Mouse (Mus musculus): Measurements from ENCODE around the gene Gm10309.
A peak's percentile ranks its signal among the peaks of the same experiment; 100 is the strongest.
"Not testable (repeated sequence)": the region's sequence is repeated elsewhere in the genome, so short reads cannot be mapped to it uniquely, and the experiment has no call there.

The Gm10309 gene

GRCm38 (mm10) chr17:86508212-86508490, 3.1 kb upstream of the Gm10309 start:
- DNase-seq: no peak

GRCm38 (mm10) chr17:86507342-86508211, 2.5 kb upstream of the Gm10309 start:
- peak; percentile 78 for DNase-seq

DNA sequence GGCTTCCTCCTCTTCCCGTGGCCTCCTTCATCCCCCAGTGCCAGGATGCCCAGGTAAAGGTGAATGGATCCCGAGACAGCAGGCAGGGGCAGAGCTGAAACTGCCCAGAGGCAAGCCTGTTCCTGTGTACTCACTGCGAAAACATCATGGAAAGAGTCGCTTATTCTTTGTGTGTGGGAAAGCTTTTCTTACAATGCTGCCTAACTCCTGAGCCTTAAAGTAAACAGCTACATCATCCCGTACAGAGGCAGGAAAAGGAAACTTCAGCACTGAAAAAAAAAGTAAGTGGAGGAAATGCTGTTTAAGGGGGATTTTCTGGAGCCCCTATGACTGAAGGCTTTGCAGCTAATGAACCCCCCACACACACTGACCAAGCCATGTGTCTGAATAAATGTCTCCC, 1.8 kb upstream of the Gm10309 start:
- no peak for DNase-seq

- no peak for DNase-seq
Observed at GRCm38 (mm10) chr17:86503208-86503897, 1.7 kb downstream of the Gm10309 start.

DNA sequence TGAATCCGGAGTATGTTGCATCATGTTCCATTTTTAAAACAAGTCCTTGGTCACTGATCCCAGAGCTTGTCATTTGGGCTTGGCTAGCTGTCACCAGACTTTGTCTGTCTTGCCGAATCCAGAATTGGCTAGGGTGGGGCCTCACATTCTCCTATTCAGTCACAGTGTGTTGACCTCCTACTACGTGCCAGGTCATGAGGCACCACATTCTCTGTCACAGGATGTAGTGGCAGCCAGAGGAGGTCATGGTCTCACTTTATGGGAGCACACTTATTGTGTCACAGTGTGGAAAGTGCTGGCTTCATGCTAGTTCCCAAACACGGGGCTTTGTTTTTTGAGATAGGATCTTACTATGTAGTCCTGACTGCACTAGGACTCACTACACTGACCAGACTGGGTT, 3.6 kb downstream of the Gm10309 start:
- no peak for DNase-seq

- peak; percentile 82 for DNase-seq
Observed at GRCm38 (mm10) chr17:86499359-86500045, 5.5 kb downstream of the Gm10309 start.

- no peak for DNase-seq
Observed at GRCm38 (mm10) chr17:86497302-86497701, 7.7 kb downstream of the Gm10309 start.

DNA sequence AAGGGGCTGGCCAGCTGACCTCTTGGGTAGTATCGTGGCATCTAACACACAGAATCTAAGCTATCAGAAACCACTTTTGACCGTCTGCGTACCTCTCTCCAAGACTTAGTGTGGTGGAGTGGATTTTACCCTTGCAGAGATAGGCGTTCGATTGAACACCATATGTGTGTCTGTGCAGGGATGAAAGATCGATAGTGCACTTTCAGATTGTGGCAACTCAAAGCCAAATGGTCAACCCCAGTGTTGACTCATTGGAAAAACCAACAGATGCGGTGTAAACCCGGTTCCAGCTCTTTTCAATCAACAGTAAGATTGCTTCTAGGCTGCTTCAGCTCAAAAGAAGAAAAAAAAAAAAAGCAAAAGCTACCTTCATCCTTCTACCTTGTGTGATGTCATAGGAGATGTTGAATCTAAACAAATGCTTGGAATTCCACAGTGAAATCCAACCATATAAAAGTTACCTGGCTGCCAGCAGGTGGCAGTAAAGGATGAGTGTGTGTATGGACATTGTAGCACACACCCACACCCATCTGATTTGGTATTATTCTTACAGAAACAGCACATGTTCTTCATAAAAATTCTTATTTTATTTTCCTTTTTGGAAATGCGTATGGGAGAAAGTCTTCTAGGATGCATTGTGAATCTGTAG, 8.8 kb downstream of the Gm10309 start:
- peak; percentile 78 for DNase-seq

DNA sequence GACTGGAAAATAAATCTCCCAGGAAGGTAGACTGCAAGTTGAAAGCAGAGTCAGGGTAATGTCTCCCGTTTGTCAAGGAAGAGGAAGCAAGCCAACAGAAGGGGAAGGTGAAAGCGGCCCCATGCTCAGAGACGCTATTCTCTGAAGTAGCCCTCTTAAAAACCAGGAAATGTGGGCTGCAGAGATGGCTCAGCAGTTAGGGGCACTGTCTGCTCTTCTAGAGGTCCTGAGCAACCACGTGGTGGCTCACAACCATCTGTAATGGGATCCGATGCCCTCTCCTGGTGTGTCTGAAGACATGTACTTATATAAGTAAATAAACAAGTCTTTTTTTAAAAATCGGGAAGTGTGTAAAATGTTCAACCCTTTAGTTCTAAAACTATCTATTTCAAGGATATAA, 10.1 kb downstream of the Gm10309 start:
- DNase-seq: no peak

DNA sequence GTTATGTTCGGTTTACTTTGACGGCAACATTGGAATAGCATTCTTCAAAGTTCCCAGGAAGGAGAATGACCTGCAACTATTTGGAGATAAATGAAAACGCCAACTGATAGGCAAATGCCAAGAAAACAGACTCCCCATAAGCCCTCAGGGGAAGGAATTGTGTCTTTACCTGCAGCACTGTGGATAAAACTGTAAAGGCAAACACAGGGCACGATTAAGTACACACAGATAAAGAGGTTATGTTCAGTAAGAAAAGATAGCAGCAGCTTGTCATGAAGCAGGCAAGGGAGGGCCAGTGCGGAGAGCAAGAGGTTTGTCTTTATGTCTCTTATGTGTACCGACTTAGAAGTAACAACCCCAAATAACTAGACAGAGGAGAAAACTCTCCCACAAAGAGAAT, 10.5 kb downstream of the Gm10309 start:
- no peak for DNase-seq

DNA sequence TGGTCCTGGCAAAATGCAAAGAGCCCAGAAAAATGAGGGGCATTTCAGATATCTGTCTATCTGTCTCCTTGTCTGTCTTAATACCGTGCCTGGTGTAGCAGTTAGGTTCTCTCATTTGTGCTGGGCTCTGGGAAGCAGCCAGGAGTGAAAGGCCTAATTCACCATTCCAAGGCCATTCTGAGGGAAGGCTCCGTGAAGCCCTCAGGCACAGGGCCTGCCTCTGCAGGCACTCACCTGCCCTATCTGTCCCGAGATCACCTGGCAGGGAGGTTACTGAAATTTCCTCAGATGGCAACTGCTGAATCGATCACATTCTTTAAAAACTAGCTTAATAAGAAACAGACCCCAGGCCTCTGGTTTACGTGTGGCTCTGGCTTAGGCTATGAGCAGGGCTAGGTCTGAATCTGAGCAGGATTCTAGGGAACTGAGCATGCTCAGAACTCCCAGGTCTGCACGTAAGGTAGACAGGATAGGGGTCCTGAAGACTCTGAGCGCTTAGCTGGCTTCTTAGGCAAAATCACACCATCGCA, 11.1 kb downstream of the Gm10309 start:
- no peak for DNase-seq

GRCm38 (mm10) chr17:86492376-86492775, 12.7 kb downstream of the Gm10309 start:
- no peak for DNase-seq

GRCm38 (mm10) chr17:86489827-86490226, 15.2 kb downstream of the Gm10309 start:
- DNase-seq: no peak

GRCm38 (mm10) chr17:86487450-86487849, 17.6 kb downstream of the Gm10309 start:
- no peak for DNase-seq

DNA sequence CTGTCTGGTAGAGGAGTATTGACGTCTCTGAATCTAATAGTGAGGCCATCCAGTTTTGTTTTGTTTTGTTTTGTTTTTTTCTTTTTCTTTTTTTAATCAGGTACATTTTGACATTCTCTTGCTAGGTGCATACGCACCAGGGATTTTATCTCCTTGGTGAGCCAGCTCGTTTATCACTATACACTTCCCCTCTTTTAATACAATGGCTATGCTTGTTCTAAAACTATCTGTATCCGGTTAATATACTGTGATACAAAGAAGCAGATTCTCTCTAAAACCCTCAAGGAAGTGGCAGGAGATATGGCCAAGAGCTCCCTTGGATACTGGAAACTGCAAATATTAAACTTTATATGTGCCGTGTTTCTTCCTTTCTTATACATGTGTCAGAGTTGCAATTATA, 18.4 kb downstream of the Gm10309 start:
- no peak for DNase-seq

- peak; percentile 87 for DNase-seq
Observed at GRCm38 (mm10) chr17:86484087-86484737, 20.8 kb downstream of the Gm10309 start.

DNA sequence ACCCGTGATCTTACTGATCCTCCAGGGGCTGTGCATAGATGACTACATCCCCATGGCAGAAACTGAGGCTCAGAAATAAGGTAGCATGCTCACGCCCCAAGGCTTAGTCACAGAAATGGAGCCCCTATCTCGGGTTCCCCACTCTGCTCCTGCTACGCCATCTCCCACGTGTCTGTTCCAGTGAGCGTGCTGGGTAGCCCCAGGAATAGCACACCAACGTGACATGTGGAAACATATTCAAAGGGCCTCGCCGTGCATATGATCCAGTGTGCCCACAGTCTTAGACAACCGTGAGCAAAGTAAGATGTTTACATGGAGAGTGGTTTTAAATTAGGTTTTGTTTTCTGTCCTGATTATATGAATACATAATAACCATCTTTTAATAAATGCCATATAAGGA, 22.4 kb downstream of the Gm10309 start:
- no peak for DNase-seq

DNA sequence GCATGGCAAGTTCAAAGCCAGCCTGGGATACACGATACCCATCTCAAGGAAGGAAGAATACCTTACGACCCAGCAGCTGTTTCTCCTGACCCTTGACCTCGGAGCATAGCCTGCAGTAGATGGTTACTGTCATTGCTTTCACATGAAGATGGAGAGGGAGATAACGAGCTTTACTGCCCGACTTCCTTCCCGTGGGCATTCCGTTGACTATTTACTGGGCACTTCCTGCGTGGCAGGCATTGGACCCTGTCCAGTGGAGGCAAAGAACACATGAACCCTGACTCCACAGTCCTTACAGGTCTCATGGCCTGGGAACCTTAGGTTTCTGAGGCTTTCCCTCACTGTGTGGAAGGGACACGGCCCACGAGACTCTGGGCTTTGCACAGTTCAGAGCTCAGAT, 25.6 kb downstream of the Gm10309 start:
- DNase-seq: no peak

DNA sequence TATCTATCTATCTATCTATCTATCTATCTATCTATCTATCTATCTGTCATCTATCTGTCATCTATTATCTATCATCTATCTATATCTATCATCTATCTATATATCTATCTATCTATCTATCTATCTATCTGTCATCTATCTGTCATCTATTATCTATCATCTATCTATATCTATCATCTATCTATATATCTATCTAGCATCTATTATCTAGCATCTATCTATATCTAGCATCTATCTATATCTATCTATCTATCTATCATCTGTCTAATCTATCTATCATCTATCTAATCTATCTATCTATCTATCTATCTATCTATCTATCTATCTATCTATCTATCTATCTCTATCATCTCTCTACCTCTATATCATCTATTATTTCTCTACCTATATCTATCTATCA, 27.6 kb downstream of the Gm10309 start:
- DNase-seq: not testable (repeated sequence)

- no peak for DNase-seq
Observed at GRCm38 (mm10) chr17:86476674-86477073, 28.4 kb downstream of the Gm10309 start.

GRCm38 (mm10) chr17:86471684-86472083, 33.3 kb downstream of the Gm10309 start:
- peak; percentile 78 for DNase-seq

GRCm38 (mm10) chr17:86470160-86470559, 34.9 kb downstream of the Gm10309 start:
- DNase-seq: no peak

DNA sequence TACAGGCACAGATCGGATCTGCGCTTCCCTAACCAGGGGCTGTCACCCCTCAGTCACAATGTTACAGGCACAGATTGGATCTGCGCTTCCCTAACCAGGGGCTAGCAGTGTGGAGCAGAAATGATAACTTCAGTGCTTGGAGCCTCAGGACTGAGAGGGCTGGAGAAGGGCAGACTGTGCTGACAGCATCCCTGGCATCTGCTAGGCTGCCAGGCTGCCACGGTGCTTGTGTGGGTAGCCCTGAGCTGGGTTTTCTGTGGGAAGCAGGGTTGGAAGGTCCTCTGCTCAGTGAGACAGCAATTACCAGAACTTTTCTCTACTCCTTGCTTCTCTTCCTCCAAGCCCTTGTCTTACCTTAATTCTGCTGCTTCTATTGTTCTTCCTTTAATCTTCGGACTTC, 37.1 kb downstream of the Gm10309 start:
- DNase-seq: no peak
